Mouse (Mus musculus): ENCODE data around the gene Tspan7. TPM values are rescaled to one million over a fixed set of nuclear protein-coding genes. Genes with fewer than 3 reads are reported as not detected.

Gene Tspan7
- polyA plus RNA-seq, 1 experiment from 2014 or later: 130 TPM

Other genes starting within 250 kb of the Tspan7 start
- not detected in 2 replicates for gene Otc, start 232.9 kb upstream of the Tspan7 start, polyA plus RNA-seq (2016; fragmentation: Nextera tagmentation; extraction: Ambion mirVana)
- gene Mid1ip1, start 229.9 kb downstream of the Tspan7 start, polyA plus RNA-seq (2016; fragmentation: Nextera tagmentation; extraction: Ambion mirVana): 67.1 and 68.9 TPM in 2 replicates

All from neural tube, embryonic 12.5 days (tissue).